Mouse (Mus musculus) kidney, postnatal 25 days (tissue): ENCODE results near the gene Krt36.

Experiments used
- DNase-seq, 2 experiments: peaks; one replicate each; pipeline ENCODE4 v3.0.0; 2021; ENCODE audit warnings: mixed read lengths in 2 of 2

The Krt36 gene

GRCm38 (mm10) chr11:100105576-100106122 lies at the start of gene Krt36:
Krt36 (minus strand) TSS chr11:100105626.
- DNase-seq, result no peak

- no peak for DNase-seq
Observed at GRCm38 (mm10) chr11:100148615-100149330, 43.3 kb upstream of the Krt36 start, which contains the start of gene Krt19. Krt19 (minus strand) TSS chr11:100148665.

GRCm38 (mm10) chr11:100147566-100148353 lies 42.3 kb upstream of the Krt36 start:
- no peak for DNase-seq

- DNase-seq, result peak; percentile 28 to 57
Observed at GRCm38 (mm10) chr11:100145858-100146560, 40.6 kb upstream of the Krt36 start.

- DNase-seq, result peak; percentile 21 to 54
Observed at GRCm38 (mm10) chr11:100145104-100145503, 39.7 kb upstream of the Krt36 start.

- no peak for DNase-seq
Observed at GRCm38 (mm10) chr11:100140966-100141365, 35.5 kb upstream of the Krt36 start.

- DNase-seq, result no peak
Observed at GRCm38 (mm10) chr11:100139391-100139790, 34.0 kb upstream of the Krt36 start.

GRCm38 (mm10) chr11:100138809-100139208 lies 33.4 kb upstream of the Krt36 start:
- DNase-seq, result no peak

GRCm38 (mm10) chr11:100137693-100138092 lies 32.3 kb upstream of the Krt36 start:
- DNase-seq, result no peak

GRCm38 (mm10) chr11:100136559-100136958 lies 31.1 kb upstream of the Krt36 start:
- no peak for DNase-seq

GRCm38 (mm10) chr11:100135731-100136130 lies 30.3 kb upstream of the Krt36 start, which contains the start of gene Krt15:
Krt15 (minus strand) TSS chr11:100135928.
- no peak for DNase-seq

GRCm38 (mm10) chr11:100124901-100125300 lies 19.5 kb upstream of the Krt36 start:
- no peak for DNase-seq

- DNase-seq, result no peak
Observed at GRCm38 (mm10) chr11:100121466-100121865, 16.0 kb upstream of the Krt36 start, which contains the start of gene Krt13. Krt13 (minus strand) TSS chr11:100121566.

GRCm38 (mm10) chr11:100120331-100120730 lies 14.9 kb upstream of the Krt36 start:
- DNase-seq, result no peak

- DNase-seq, result no peak
Observed at GRCm38 (mm10) chr11:100113742-100114029, 8.3 kb upstream of the Krt36 start.

- DNase-seq, result no peak
Observed at GRCm38 (mm10) chr11:100112935-100113741, 7.7 kb upstream of the Krt36 start.

- no peak for DNase-seq
Observed at GRCm38 (mm10) chr11:100102693-100103429, 2.6 kb downstream of the Krt36 start.

- DNase-seq, result no peak
Observed at GRCm38 (mm10) chr11:100100391-100100790, 5.0 kb downstream of the Krt36 start.

GRCm38 (mm10) chr11:100097819-100098218 lies 7.6 kb downstream of the Krt36 start:
- DNase-seq, result no peak

GRCm38 (mm10) chr11:100096141-100096540 lies 9.3 kb downstream of the Krt36 start, which contains the start of gene Krt35:
Krt35 (minus strand) TSS chr11:100096241.
- DNase-seq, result no peak

- no peak for DNase-seq
Observed at GRCm38 (mm10) chr11:100088378-100089025, 16.9 kb downstream of the Krt36 start.
